Mouse (Mus musculus) adrenal gland, postnatal 10 days (tissue): ENCODE data around the gene Pde1c. TPM values are rescaled to one million over a fixed set of nuclear protein-coding genes. Genes with fewer than 3 reads are reported as not detected.

Experiments
- DNase-seq: peaks from one replicate; pipeline ENCODE4 v3.0.0; 2021; ENCODE audit warnings: mixed read lengths
- total RNA-seq, 2 experiments: library from RNA; stranded (reverse); gene quantifications; 2 replicates each; pipeline ENCODE4 v1.2.3; 2021

The Pde1c gene
- total RNA-seq, 2 experiments from 2014 or later, result 0.42 to 0.61 TPM

DNA sequence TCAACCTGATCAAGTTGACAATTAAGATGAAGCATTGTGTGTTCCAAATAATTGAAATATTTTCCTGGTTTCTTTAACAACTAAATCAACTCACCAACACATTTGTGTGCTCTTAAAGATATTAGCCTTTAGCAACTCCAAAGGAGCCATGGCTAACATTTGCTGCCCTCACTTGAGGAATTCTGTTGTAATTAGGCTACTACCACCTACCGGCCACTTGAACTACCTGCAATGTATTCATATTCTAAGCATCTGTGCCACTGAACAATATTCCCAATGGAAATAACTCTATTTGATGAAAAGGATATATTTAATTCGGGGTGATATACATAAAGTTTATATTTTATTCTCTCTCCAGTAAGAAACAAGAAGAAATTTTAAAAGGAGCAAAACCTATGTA is 121.0 kb downstream of the Pde1c start:
- DNase-seq, result no peak

GRCm38 (mm10) chr6:56441501-56441900 is 127.4 kb downstream of the Pde1c start:
- DNase-seq, result no peak

DNA sequence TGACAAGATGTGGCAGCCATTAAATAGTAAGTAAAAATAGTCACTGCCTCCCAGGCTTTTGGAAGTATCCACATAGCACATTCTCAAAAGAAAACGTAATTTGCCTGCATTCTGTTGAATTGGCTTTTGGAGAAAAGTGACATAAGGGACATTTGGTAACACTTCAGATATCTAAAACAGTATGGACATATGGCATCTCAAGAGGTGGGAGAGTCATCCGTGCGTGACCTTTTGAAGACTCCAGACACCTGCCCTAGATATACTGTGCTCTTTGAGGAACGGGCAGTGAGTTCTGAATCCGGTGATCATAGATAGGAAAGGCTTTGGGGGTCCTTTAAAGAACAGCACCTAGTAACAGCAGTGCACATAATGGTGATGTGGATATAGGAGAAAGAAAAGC is 143.1 kb downstream of the Pde1c start:
- DNase-seq, result no peak

DNA sequence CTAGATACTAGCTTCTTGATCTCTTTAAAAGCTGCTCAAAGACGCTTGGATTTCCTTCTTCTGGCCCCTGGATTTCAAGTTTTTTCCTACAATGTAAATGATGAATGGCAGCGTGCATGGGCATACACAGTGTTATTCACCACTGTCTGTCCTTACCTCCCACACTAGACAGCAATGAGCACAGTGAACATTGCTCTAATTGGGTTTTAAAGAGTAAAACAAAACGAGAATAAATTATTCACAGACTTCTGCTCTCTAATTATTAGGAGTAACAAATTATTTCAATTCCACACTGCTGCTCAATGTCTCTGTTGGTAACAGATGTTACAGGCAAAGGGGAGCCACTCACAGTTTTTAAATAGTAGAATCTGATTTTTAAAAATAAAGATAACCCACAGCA is 146.0 kb downstream of the Pde1c start:
- no peak for DNase-seq

- no peak for DNase-seq
Measured at GRCm38 (mm10) chr6:56416191-56416590, 152.7 kb downstream of the Pde1c start.

- no peak for DNase-seq
Measured at GRCm38 (mm10) chr6:56389178-56389577, 179.7 kb downstream of the Pde1c start.

GRCm38 (mm10) chr6:56376359-56376758 is 192.5 kb downstream of the Pde1c start:
- DNase-seq, result no peak

- DNase-seq, result no peak
Measured at GRCm38 (mm10) chr6:56374180-56374579, 194.7 kb downstream of the Pde1c start.

GRCm38 (mm10) chr6:56373753-56374152 is 195.2 kb downstream of the Pde1c start:
- no peak for DNase-seq

DNA sequence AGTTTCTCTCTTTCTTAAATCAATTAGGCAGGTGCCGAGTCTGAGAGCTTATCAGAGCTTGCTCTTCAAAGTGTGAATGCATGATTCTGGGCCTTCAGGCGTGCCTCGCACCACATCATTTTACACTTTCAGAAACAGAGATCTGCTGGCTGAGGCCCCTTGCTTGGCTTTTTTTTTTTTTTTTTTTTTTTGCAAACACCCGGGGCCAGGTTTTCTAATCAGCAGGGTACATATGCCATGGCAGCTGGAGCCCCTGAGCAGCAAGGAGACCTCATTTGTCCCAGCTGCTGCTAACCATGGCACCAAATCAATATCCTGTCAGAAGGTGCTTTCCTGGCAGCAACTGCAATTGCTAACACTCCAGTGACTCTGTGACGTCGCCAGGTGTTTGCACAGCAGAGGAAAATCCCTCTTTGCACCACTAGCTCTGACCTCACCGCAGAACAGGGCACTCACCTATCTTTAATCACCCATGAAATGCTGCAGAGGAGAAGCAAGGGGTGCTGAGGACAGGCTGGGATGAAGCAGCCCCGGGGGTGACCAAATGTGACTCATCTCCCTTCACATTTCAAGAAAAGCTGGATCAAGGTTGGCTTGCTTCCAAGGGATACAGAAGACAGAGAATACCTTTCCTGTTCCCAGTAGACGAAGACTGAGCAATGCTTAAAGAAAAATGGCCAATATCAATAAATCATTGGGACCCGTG is 195.7 kb downstream of the Pde1c start:
- peak; percentile 7 for DNase-seq

GRCm38 (mm10) chr6:56369462-56369861 is 199.4 kb downstream of the Pde1c start:
- DNase-seq, result no peak

- no peak for DNase-seq
Measured at GRCm38 (mm10) chr6:56368116-56368515, 200.8 kb downstream of the Pde1c start.

- DNase-seq, result no peak
Measured at GRCm38 (mm10) chr6:56367257-56367656, 201.6 kb downstream of the Pde1c start.

DNA sequence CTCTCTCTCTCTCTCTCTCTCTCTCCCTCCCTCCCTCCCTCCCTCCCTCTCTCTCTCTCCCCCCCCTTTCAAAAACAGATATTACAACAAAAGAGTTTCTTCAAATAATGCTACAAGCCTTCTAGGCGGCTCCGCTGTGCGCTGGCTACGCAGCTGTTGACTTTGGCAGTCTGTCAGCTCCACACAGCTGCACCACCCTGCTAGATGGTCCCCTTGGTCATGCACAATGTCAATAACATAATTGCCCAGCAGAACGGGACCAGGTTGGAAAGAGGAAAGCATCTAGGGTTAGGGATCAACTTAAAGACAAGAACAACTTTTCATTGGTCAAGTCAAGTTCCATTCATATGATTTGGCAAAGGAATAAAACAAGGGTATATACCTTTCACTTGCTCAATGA is 206.3 kb downstream of the Pde1c start:
- DNase-seq, result no peak

DNA sequence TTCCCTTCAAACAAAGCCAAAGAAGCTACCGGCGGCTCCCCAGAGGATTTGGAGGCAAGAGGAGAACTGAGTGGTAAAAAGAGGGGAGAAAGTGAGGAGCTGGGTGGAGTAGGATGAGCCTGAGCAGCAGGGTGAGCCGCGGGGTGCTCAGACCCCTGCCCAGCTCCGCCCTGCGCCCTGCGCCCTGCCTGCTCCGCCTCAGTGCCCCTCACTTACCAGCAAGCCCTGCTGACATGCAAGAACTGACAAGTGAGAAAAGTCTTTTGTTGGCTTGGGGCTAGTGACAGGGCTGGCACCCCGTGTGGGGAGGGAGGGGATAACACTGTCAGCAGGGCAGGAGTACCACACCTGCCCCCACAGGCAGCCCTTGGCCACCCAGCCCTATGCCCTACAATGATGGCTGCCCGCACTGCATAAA is 206.8 kb downstream of the Pde1c start:
- no peak for DNase-seq

GRCm38 (mm10) chr6:56361348-56362127 is 207.4 kb downstream of the Pde1c start:
- no peak for DNase-seq

- no peak for DNase-seq
Measured at GRCm38 (mm10) chr6:56360086-56360485, 208.8 kb downstream of the Pde1c start.

- DNase-seq, result no peak
Measured at GRCm38 (mm10) chr6:56359126-56359525, 209.8 kb downstream of the Pde1c start.

GRCm38 (mm10) chr6:56347207-56347606 is 221.7 kb downstream of the Pde1c start:
- DNase-seq, result no peak

- DNase-seq, result no peak
Measured at GRCm38 (mm10) chr6:56345082-56345481, 223.8 kb downstream of the Pde1c start.

- DNase-seq, result no peak
Measured at GRCm38 (mm10) chr6:56342005-56342404, 226.9 kb downstream of the Pde1c start.

DNA sequence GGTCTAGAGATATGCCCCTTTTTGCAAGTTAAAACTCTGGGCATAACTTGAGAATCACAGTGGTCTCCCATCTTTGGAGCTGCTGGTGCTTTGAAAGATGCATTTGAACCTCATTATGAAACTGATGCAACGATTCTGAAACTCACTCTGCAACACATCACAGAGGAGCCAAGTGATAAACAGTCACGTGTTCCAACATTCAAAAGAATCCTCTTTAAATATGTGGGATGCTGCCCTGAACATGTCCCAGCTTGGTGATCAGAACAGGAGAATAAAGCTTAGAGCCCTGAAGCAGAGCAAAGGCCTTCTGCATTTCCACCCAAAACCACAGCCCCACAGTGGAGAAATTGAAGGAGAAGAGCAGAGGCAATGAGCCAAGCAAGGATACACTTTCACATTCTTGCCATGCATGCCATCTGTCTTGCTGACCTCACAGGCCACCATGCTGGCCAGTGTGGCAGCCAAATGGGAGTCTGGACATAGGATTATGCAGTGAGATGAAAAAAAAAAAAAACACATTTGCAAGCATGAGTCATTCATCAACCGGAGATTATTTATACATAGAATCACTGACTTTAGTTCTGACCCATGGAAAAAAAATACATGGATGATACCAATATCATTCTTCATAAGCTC is 233.0 kb downstream of the Pde1c start:
- DNase-seq, result no peak

DNA sequence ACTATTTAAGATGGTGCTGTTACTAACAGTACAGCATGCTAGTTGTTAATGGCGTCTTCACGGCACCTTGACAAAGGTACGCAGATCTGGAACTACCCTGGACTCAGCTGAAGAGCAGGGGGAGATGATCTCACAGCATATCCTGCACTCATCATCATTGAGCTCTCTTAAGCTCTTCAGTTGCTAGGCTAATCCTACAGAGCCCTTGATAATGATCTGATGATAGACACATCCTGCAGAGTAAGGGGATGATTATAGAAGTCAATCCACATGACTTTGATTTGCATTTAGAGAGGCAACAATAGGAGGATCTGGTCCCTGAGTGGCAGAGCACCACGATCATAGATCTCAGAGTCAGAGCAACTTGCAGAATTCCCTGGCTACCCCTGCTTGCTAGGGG is 236.8 kb downstream of the Pde1c start:
- DNase-seq, result no peak
